Mouse (Mus musculus): Measurements from ENCODE around the gene Hspg2. TPM values are rescaled to one million over a fixed set of nuclear protein-coding genes. Genes with fewer than 3 reads are reported as not detected.

Gene Hspg2
- polyA plus RNA-seq, 1 experiment from 2014 or later = 67.2 TPM

DNA sequence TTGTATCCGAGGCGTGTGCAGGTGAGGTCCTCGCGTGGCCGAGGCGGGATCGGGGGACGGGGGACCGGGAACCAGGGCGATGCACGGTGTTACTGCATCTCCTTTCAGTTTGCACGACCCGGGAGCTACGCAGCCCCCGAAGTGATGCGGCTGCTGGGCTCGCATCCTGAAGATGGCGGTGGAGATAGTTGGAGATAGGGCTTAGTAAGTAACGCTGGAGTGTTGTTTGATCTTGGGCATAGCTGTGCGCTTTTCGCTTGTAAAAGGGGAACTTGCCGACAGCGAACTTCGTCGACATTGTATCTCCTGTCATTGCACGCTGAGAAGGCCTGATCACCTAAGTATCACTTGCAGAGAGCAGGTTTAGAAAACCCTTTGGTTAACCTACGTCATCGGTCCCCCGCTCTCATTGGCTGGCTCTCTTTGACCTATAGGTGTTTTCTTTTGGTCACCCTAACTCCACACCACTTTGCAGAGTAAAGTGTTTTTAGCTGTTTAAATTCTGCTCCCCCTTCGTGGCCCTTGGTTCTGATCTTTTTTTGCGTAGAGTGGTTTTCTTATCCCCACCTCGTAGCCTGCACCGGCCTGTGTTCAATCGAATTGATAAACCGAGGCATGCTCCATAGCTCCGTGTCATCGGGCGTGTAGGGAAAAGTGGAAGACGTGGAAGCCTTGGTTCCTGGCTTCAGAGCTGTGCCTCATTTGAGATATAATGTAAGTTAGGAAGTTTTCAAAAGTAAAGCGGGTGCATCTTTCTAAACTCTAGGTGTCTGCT is 126.1 kb downstream of the Hspg2 start:
- ATAC-seq (ENCODE audit: low read depth) = no peak
- Histone ChIP-seq H3K9me3 (ENCODE audit: control insufficient read depth, low read length) (no peaks in the 10 kb centered on the region), H3K4me3 (ENCODE audit: low read depth, low read length) (peak overlapping the region; percentile 77), H3K27me3 (replicated peaks; ENCODE audit: control insufficient read depth, insufficient read depth, low read length) (no peaks in the 10 kb centered on the region), H3K4me2 (ENCODE audit: low read depth, low read length) (peak overlapping the region; percentile 95), H3K36me3 (ENCODE audit: control insufficient read depth, insufficient read depth, low read length) (no peaks in the 10 kb centered on the region), H3K27ac (replicated peaks; ENCODE audit: low read depth, low read length) (peak overlapping the region; percentile 100), H3K9ac (ENCODE audit: low read depth, low read length) (peak overlapping the region; percentile 87), H3K4me1 (ENCODE audit: control insufficient read depth, insufficient read depth, low read length) (peaks cover 18% of the 10 kb centered on the region)
- WGBS = 3% methylated on average over 40 of the region's 40 CpGs
- peak; percentile 40 for DNase-seq (ENCODE audit: low spot score)

DNA sequence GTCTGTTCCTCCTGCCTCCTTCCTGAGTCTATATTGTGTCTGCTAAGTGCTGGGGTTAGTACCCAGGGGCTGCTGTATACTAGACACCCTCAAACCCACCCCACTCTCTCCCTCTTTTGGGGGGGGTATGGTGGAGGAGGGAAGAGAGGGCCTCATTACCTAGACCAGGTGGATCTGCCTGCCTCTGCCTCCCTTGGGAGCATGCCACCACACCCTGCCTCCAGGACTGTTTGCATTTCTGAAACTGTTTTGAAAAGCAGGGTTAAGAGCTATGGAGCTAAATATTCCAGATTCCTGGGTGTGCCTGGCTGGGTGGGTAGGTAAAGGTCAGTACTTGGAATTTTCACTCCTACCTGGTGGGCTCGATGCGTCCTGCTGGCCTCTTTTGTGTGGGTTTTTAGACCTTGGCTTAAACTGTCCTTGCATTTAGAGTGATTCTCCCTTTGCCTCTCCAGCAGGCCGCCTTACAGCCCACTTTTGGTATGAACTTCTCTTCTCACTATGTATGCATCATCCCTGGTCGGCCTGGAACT is 128.6 kb downstream of the Hspg2 start:
- H3K4me2 ChIP-seq (ENCODE audit: low read depth, low read length) = no peak overlapping the region
- H3K9me3 ChIP-seq (ENCODE audit: control insufficient read depth, low read length) = no peaks in the 10 kb centered on the region
- H3K4me3 ChIP-seq (ENCODE audit: low read depth, low read length) = no peak overlapping the region
- peaks cover 18% of the 10 kb centered on the region for H3K4me1 ChIP-seq (ENCODE audit: control insufficient read depth, insufficient read depth, low read length)
- no peaks in the 10 kb centered on the region for H3K27me3 ChIP-seq (replicated peaks; ENCODE audit: control insufficient read depth, insufficient read depth, low read length)
- H3K9ac ChIP-seq (ENCODE audit: low read depth, low read length) = no peak overlapping the region
- DNase-seq (ENCODE audit: low spot score) (no peak), ATAC-seq (ENCODE audit: low read depth) (no peak)
- no peak overlapping the region for H3K27ac ChIP-seq (replicated peaks; ENCODE audit: low read depth, low read length)
- H3K36me3 ChIP-seq (ENCODE audit: control insufficient read depth, insufficient read depth, low read length) = no peaks in the 10 kb centered on the region
- WGBS = 93% methylated on average over 4 of the region's 4 CpGs

DNA sequence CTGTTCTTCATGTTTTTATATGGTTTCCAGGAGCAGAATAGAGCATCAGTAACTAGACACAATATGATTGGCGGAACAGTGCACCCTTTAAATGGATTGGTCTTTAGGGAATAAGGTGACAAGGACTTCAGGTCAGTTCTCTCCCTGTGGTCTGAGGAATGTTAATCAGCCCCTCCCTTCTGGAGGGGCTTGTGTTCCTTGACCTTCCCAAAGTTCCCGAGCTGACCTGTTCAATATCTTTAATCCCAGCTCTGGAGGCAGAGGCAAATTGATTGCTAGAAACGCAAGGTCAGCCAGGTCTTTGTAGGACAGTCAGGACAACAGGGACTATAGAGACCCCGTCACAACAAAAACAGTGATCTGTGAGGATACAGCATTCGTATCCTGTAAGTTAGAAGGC is 130.0 kb downstream of the Hspg2 start:
- no peak overlapping the region for H3K4me2 ChIP-seq (ENCODE audit: low read depth, low read length)
- no peaks in the 10 kb centered on the region for H3K36me3 ChIP-seq (ENCODE audit: control insufficient read depth, insufficient read depth, low read length)
- H3K4me1 ChIP-seq (ENCODE audit: control insufficient read depth, insufficient read depth, low read length) = peaks cover 18% of the 10 kb centered on the region
- no peaks in the 10 kb centered on the region for H3K27me3 ChIP-seq (replicated peaks; ENCODE audit: control insufficient read depth, insufficient read depth, low read length)
- H3K9me3 ChIP-seq (ENCODE audit: control insufficient read depth, low read length) = no peaks in the 10 kb centered on the region
- no peak overlapping the region for H3K9ac ChIP-seq (ENCODE audit: low read depth, low read length)
- DNase-seq (ENCODE audit: low spot score) (no peak), ATAC-seq (ENCODE audit: low read depth) (no peak)
- H3K4me3 ChIP-seq (ENCODE audit: low read depth, low read length) = no peak overlapping the region
- H3K27ac ChIP-seq (replicated peaks; ENCODE audit: low read depth, low read length) = no peak overlapping the region
- 79% methylated on average over 5 of the region's 5 CpGs for WGBS

DNA sequence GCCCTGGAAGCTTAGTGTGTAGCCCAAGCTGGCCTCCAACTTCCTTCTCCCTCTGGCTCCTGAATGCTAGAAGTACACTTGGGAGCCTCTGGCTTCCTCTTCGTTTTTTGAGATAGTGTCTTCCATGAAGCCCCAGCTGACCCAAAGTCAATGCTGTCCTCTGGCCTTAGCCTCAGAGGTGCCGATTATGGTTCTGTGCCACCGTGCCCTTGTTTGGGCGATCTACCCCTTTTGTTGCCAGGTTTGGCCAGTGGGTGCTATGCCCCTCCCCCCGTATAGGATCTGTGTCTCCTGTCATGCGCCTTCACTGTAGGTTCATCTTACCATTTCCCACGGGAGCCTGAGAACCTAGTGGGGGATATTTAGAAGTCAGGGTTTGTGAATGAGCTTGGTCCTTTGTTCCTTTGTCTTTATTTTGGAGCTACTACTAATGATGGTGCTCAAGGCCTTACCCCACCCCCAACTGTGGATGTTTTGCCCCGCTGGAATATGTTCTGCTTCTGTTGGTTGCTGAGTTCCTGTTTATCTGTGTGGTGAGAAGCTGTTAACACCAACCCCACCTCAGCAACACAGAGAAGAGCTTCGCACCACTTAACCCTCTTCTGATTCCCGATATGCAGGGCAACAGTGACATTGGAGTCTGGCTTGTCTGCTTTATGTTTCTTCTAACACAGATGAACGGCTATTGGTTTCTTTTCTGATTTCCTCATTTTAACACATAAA is 135.0 kb downstream of the Hspg2 start:
- peak; percentile 33; the same call in 1 of the 2 replicates for ATAC-seq (ENCODE audit: low read depth)
- Histone ChIP-seq H3K4me2 (ENCODE audit: low read depth, low read length) (no peak overlapping the region), H3K27me3 (replicated peaks; ENCODE audit: control insufficient read depth, insufficient read depth, low read length) (no peaks in the 10 kb centered on the region), H3K27ac (replicated peaks; ENCODE audit: low read depth, low read length) (no peak overlapping the region), H3K9ac (ENCODE audit: low read depth, low read length) (no peak overlapping the region), H3K4me1 (ENCODE audit: control insufficient read depth, insufficient read depth, low read length) (peaks cover 4% of the 10 kb centered on the region; the same call in 1 of the 2 replicates), H3K36me3 (ENCODE audit: control insufficient read depth, insufficient read depth, low read length) (peaks cover 40% of the 10 kb centered on the region), H3K9me3 (ENCODE audit: control insufficient read depth, low read length) (no peaks in the 10 kb centered on the region), H3K4me3 (ENCODE audit: low read depth, low read length) (no peak overlapping the region)
- peak; percentile 16 for DNase-seq (ENCODE audit: low spot score)
- 85% methylated on average over 11 of the region's 11 CpGs for WGBS

DNA sequence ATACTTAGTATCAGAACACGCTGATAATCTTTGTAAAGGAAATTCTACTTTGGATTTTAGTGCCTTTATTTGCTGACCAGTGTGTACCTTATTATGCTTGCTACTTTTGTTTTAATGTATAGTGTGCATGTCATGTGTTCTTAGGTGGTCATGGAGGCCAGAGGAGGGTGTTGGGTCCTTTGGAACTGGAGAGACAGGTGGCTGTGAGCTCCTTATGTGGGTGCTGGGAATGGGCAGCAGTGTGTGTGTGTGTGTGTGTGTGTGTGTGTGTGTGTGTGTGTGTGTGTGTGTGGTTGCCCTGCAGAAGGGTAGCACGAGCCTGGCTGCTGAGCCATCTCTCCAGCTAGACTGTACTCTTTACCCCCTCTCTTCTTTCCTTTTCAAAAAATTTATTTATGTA is 138.5 kb downstream of the Hspg2 start:
- no peak for ATAC-seq (ENCODE audit: low read depth)

DNA sequence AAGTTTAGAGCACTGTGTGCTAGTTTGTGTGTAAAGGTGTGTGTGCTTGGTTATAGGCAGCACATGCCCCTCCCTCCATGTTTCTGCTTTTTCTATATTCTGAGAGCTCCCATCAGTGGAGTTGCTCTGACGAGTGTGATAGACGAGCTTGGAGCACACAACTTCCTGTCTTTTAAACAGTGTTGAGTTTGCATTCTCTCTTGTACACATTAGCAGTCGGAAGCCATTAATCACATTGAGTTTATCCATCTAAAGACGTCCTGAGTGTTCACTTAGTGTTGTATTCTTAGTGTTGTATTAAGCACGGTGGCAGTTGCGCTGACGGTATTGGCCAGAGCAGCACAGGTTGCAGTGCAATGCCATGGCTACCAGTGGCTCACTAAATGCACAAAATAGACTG is 140.7 kb downstream of the Hspg2 start:
- Histone ChIP-seq H3K27me3 (replicated peaks; ENCODE audit: control insufficient read depth, insufficient read depth, low read length) (no peaks in the 10 kb centered on the region), H3K9me3 (ENCODE audit: control insufficient read depth, low read length) (no peaks in the 10 kb centered on the region), H3K4me3 (ENCODE audit: low read depth, low read length) (no peak overlapping the region), H3K4me2 (ENCODE audit: low read depth, low read length) (no peak overlapping the region), H3K27ac (replicated peaks; ENCODE audit: low read depth, low read length) (no peak overlapping the region), H3K4me1 (ENCODE audit: control insufficient read depth, insufficient read depth, low read length) (no peaks in the 10 kb centered on the region), H3K36me3 (ENCODE audit: control insufficient read depth, insufficient read depth, low read length) (peaks cover 93% of the 10 kb centered on the region), H3K9ac (ENCODE audit: low read depth, low read length) (no peak overlapping the region)
- DNase-seq (ENCODE audit: low spot score) (no peak), ATAC-seq (ENCODE audit: low read depth) (no peak)
- 85% methylated on average over 7 of the region's 7 CpGs for WGBS

More for the DNA sequence above, 138.5 kb downstream of the Hspg2 start:
- H3K4me3 ChIP-seq (ENCODE audit: low read depth, low read length) = no peak overlapping the region
- no peaks in the 10 kb centered on the region for H3K9me3 ChIP-seq (ENCODE audit: control insufficient read depth, low read length)
- no peak overlapping the region for H3K4me2 ChIP-seq (ENCODE audit: low read depth, low read length)
- no peaks in the 10 kb centered on the region for H3K4me1 ChIP-seq (ENCODE audit: control insufficient read depth, insufficient read depth, low read length)
- H3K27me3 ChIP-seq (replicated peaks; ENCODE audit: control insufficient read depth, insufficient read depth, low read length) = no peaks in the 10 kb centered on the region
- H3K9ac ChIP-seq (ENCODE audit: low read depth, low read length) = no peak overlapping the region
- no peak for DNase-seq (ENCODE audit: low spot score)
- no peak overlapping the region for H3K27ac ChIP-seq (replicated peaks; ENCODE audit: low read depth, low read length)
- H3K36me3 ChIP-seq (ENCODE audit: control insufficient read depth, insufficient read depth, low read length) = peaks cover 74% of the 10 kb centered on the region
- WGBS = 93% methylated on average over 2 of the region's 2 CpGs

DNA sequence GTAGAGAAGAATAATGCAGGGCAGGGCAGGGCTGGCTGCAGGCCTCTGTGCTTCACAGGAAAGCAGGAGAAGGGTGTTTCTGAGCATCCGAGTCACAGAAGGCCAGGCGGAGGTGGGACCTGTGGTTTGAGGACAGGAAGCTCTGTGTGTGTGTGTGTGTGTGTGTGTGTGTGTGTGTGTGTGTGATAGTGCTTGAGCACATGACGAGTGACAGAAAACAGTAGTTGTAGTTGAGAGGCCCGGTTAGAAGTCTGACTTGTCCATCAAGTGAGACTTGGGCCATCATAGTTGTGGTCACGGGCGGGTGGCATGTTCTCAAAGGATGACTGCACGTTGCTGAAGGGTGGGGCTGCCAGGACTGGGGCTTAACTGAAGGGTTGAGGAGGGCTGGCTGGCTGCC is 141.1 kb downstream of the Hspg2 start:
- DNase-seq (ENCODE audit: low spot score) = peak; percentile 64
- Histone ChIP-seq H3K27me3 (replicated peaks; ENCODE audit: control insufficient read depth, insufficient read depth, low read length) (no peaks in the 10 kb centered on the region), H3K9me3 (ENCODE audit: control insufficient read depth, low read length) (no peaks in the 10 kb centered on the region), H3K36me3 (ENCODE audit: control insufficient read depth, insufficient read depth, low read length) (peaks cover 93% of the 10 kb centered on the region), H3K4me1 (ENCODE audit: control insufficient read depth, insufficient read depth, low read length) (no peaks in the 10 kb centered on the region), H3K4me2 (ENCODE audit: low read depth, low read length) (no peak overlapping the region), H3K9ac (ENCODE audit: low read depth, low read length) (no peak overlapping the region), H3K4me3 (ENCODE audit: low read depth, low read length) (no peak overlapping the region), H3K27ac (replicated peaks; ENCODE audit: low read depth, low read length) (no peak overlapping the region)
- 74% methylated on average over 7 of the region's 7 CpGs for WGBS
- no peak; the same call in 1 of the 2 replicates for ATAC-seq (ENCODE audit: low read depth)

DNA sequence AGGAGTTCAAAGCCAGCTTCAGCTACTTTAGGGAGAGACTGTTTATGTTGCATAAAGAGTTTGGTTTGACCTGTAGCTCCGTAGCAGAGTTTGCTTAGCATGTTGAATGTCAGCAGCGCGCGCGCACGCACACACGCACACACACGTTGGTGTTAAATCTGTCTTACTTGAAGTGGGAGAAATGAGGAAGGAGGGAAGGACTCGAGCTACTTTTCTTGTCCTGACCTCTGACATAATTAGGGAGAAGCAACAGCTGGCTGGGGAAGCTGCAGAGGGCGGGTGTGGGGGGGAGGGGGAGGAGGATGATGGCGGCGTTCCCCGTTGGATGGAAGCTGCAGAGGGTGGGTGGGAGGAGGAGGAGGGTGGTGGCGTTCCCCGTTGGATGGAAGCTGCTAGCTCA is 141.7 kb downstream of the Hspg2 start:
- H3K27me3 ChIP-seq (replicated peaks; ENCODE audit: control insufficient read depth, insufficient read depth, low read length) = no peaks in the 10 kb centered on the region
- ATAC-seq (ENCODE audit: low read depth) (no peak), DNase-seq (ENCODE audit: low spot score) (no peak)
- no peak overlapping the region for H3K4me2 ChIP-seq (ENCODE audit: low read depth, low read length)
- H3K4me1 ChIP-seq (ENCODE audit: control insufficient read depth, insufficient read depth, low read length) = no peaks in the 10 kb centered on the region
- H3K36me3 ChIP-seq (ENCODE audit: control insufficient read depth, insufficient read depth, low read length) = peaks cover 92% of the 10 kb centered on the region
- 81% methylated on average over 15 of the region's 15 CpGs for WGBS
- H3K9ac ChIP-seq (ENCODE audit: low read depth, low read length) = no peak overlapping the region
- no peak overlapping the region for H3K27ac ChIP-seq (replicated peaks; ENCODE audit: low read depth, low read length)
- H3K4me3 ChIP-seq (ENCODE audit: low read depth, low read length) = no peak overlapping the region
- H3K9me3 ChIP-seq (ENCODE audit: control insufficient read depth, low read length) = no peaks in the 10 kb centered on the region
